Mouse (Mus musculus) CH12.LX (cell line): Measurements from ENCODE around the gene Meig1. TPM values are rescaled to one million over a fixed set of nuclear protein-coding genes. Genes with fewer than 3 reads are reported as not detected.
A peak's percentile ranks its signal among the peaks of the same experiment; 100 is the strongest.

Experiments
- DNase-seq: peaks from one replicate; pipeline ENCODE4 v3.0.0-alpha.2; 2013; ENCODE audit errors: extremely low read depth
- H3K27ac ChIP-seq: 2 replicates; pipeline ENCODE4 v1.5.1; 2012; ENCODE audit warnings: low read depth, mild to moderate bottlenecking, control low read depth, moderate library complexity; ENCODE audit not compliant: insufficient read depth
- H3K27me3 ChIP-seq: replicated peaks from 2 replicates; pipeline ENCODE3; 2012; ENCODE audit warnings: inconsistent platforms
- H3K36me3 ChIP-seq, 2 experiments: replicated peaks in 1 of 2; 2 replicates each; pipeline versions ENCODE3 to v1.6.1; 2012; ENCODE audit warnings: inconsistent platforms in 1 of 2, low read length in 1 of 2, mild to moderate bottlenecking in 1 of 2, mixed read lengths in 1 of 2, moderate library complexity in 1 of 2; ENCODE audit not compliant: control insufficient read depth in 1 of 2, insufficient read depth in 1 of 2
- H3K4me1 ChIP-seq, 2 experiments: 2 replicates each; pipeline ENCODE4 v1.6.1; 2012; ENCODE audit warnings: inconsistent platforms in 1 of 2, moderate library complexity in 1 of 2; ENCODE audit not compliant: insufficient read depth in 2 of 2, control insufficient read depth in 1 of 2
- H3K4me2 ChIP-seq: 2 replicates; pipeline ENCODE4 v1.6.1; 2012; ENCODE audit warnings: low read depth, mild to moderate bottlenecking, control low read depth; ENCODE audit not compliant: poor library complexity, insufficient read depth, severe bottlenecking
- H3K4me3 ChIP-seq, 3 experiments: fragments of 150-350 bp in 1 of 3; sonication (generic) in 1 of 3; replicated peaks in 1 of 3; 2 replicates each; pipeline versions ENCODE3 to v1.5.1; 2011 to 2012; ENCODE audit warnings: low read depth in 2 of 3, low read length in 2 of 3, mild to moderate bottlenecking in 2 of 3, moderate library complexity in 2 of 3, control low read depth in 1 of 3, improper control_type of control experiment in 1 of 3, inconsistent platforms in 1 of 3, mixed read lengths in 1 of 3; ENCODE audit not compliant: poor library complexity in 1 of 3
- H3K79me2 ChIP-seq: replicated peaks from 2 replicates; pipeline ENCODE4 v1.6.1; 2012; ENCODE audit warnings: mild to moderate bottlenecking, moderate library complexity; ENCODE audit not compliant: control insufficient read depth, poor library complexity, insufficient read depth, severe bottlenecking; ENCODE audit errors: extremely low read depth
- H3K9ac ChIP-seq: 2 replicates; pipeline ENCODE4 v1.6.1; 2012; ENCODE audit warnings: low read depth, mild to moderate bottlenecking, control low read depth, moderate library complexity; ENCODE audit not compliant: insufficient read depth
- H3K9me3 ChIP-seq: replicated peaks from 2 replicates; pipeline ENCODE3; 2012; ENCODE audit warnings: low read length, inconsistent platforms, mixed read lengths
- CHD1 ChIP-seq: IDR thresholded peaks from 2 replicates; pipeline ENCODE4 v1.6.1; 2012; ENCODE audit warnings: low read depth, low read length, improper control_type of control experiment, inconsistent platforms
- CHD2 ChIP-seq: IDR thresholded peaks from 2 replicates; pipeline ENCODE4 v1.6.1; 2011; ENCODE audit warnings: low read length, improper control_type of control experiment
- CTCF ChIP-seq, 2 experiments: IDR thresholded peaks in 1 of 2; conservative IDR thresholded peaks in 1 of 2; 2 replicates each; pipeline ENCODE4 v1.5.1; 2011 to 2012; ENCODE audit warnings: low read depth in 2 of 2, low read length in 2 of 2, improper control_type of control experiment in 1 of 2, inconsistent platforms in 1 of 2, mild to moderate bottlenecking in 1 of 2, moderate library complexity in 1 of 2
- ELF1 ChIP-seq: IDR thresholded peaks from 2 replicates; pipeline ENCODE4 v1.6.1; 2014; ENCODE audit warnings: low read depth, mild to moderate bottlenecking, inconsistent platforms, low read length, improper control_type of control experiment
- GABPA ChIP-seq: IDR thresholded peaks from 2 replicates; pipeline ENCODE4 v1.6.1; 2012; ENCODE audit warnings: low read depth, low read length, improper control_type of control experiment, inconsistent platforms; ENCODE audit not compliant: insufficient replicate concordance
- HCFC1 ChIP-seq: IDR thresholded peaks from 2 replicates; pipeline ENCODE4 v1.6.1; 2012; ENCODE audit warnings: low read depth, mild to moderate bottlenecking, inconsistent platforms, low read length, improper control_type of control experiment
- IRF4 ChIP-seq: IDR thresholded peaks from 2 replicates; pipeline ENCODE4 v1.6.1; 2014; ENCODE audit warnings: low read depth, mild to moderate bottlenecking, inconsistent platforms, low read length, improper control_type of control experiment
- MAX ChIP-seq: IDR thresholded peaks from 2 replicates; pipeline ENCODE4 v1.6.1; 2011; ENCODE audit warnings: low read length, improper control_type of control experiment
- MAZ ChIP-seq: IDR thresholded peaks from 2 replicates; pipeline ENCODE4 v1.6.1; 2012; ENCODE audit warnings: low read depth, mild to moderate bottlenecking, inconsistent platforms, low read length, improper control_type of control experiment, moderate library complexity
- MEF2A ChIP-seq: IDR thresholded peaks from 2 replicates; pipeline ENCODE4 v1.6.1; 2014; ENCODE audit warnings: low read depth, mild to moderate bottlenecking, inconsistent platforms, low read length, improper control_type of control experiment, borderline replicate concordance
- MXI1 ChIP-seq: IDR thresholded peaks from 2 replicates; pipeline ENCODE4 v1.6.1; 2011; ENCODE audit warnings: mild to moderate bottlenecking, low read depth, low read length, improper control_type of control experiment
- MYC ChIP-seq: IDR thresholded peaks from 2 replicates; pipeline ENCODE4 v1.6.1; 2011; ENCODE audit warnings: low read depth, mild to moderate bottlenecking, improper control_type of control experiment, low read length
- RAD21 ChIP-seq: IDR thresholded peaks from 2 replicates; pipeline ENCODE4 v1.6.1; 2011; ENCODE audit warnings: low read depth, mild to moderate bottlenecking, low read length, improper control_type of control experiment, moderate library complexity
- TBP ChIP-seq: conservative IDR thresholded peaks from 2 replicates; pipeline ENCODE4 v1.6.1; 2011; ENCODE audit warnings: low read depth, low read length, improper control_type of control experiment
- USF2 ChIP-seq: conservative IDR thresholded peaks from 2 replicates; pipeline ENCODE4 v1.6.1; 2011; ENCODE audit warnings: low read depth, low read length, improper control_type of control experiment
- ZKSCAN1 ChIP-seq: IDR thresholded peaks from 2 replicates; pipeline ENCODE4 v1.6.1; 2012; ENCODE audit warnings: low read depth, inconsistent platforms, low read length, improper control_type of control experiment, borderline replicate concordance
- ZMIZ1 ChIP-seq: IDR thresholded peaks from 2 replicates; pipeline ENCODE4 v1.6.1; 2012; ENCODE audit warnings: low read depth, mild to moderate bottlenecking, inconsistent platforms, low read length, improper control_type of control experiment
- ZNF384 ChIP-seq: IDR thresholded peaks from 2 replicates; pipeline ENCODE4 v1.6.1; 2012; ENCODE audit warnings: low read depth, low read length, improper control_type of control experiment, inconsistent platforms
- dilution Hi-C: fragments of 300-500 bp; cut with MboI; formaldehyde crosslinking; loops from 2 replicates; pipeline ENCODE4 v1.14.3; 2020; ENCODE audit warnings: low sequenced_read_pairs; ENCODE audit not compliant: extremely low pct_unique_long_range_greater_than_20kb, extremely low pct_ligation_motif_present
- in situ Hi-C: fragments of 300-500 bp; cut with MboI; formaldehyde crosslinking; loops from 3 replicates; pipeline ENCODE4 v1.14.3; 2019; ENCODE audit warnings: low sequenced_read_pairs, low pct_ligation_motif_present, low pct_unique_long_range_greater_than_20kb, mixed read lengths
- polyA plus RNA-seq: library from polyadenylated mRNA; unstranded; fragments of >175 nt; gene quantifications from 2 replicates; pipeline ENCODE4 v1.2.1, GENCODE M21; 2012; ENCODE audit warnings: low read depth; ENCODE audit not compliant: insufficient read length
- total RNA-seq, 2 experiments: library from RNA; depleted of rRNA; stranded (reverse); fragments of 300-350 nt in 1 of 2; fragments of >200 nt in 1 of 2; gene quantifications; 2 replicates each; pipeline ENCODE4 v1.2.3; 2012 to 2014

Meig1 gene
- total and polyA plus RNA-seq, 3 experiments: not detected

- Histone ChIP-seq H3K9me3 (no peaks in the 10 kb centered on the region), H3K27ac (no peak overlapping the region), H3K9ac (no peak overlapping the region), H3K27me3 (no peaks in the 10 kb centered on the region)
- in situ Hi-C loops (no loop called here), dilution Hi-C loops (no loop called here)
- DNase-seq: no peak
- TF ChIP-seq GABPA (no peak), CHD1 (no peak), MAZ (no peak), MAX (no peak), CTCF (conservative IDR thresholded peaks at IDR 0.05 in 1 of 2, IDR thresholded peaks at IDR 0.05 in 1 of 2; ENCODE audit: low read depth in 2 of 2, low read length in 2 of 2) (0 out of 4 replicates have a peak, but pooled peaks of 1 of the 2 experiments have one; percentile 5)
- TF ChIP-seq, all 38 proteins: peak for 1
- H3K79me2 ChIP-seq: no peaks in the 10 kb centered on the region
- no peak overlapping the region for H3K4me2 ChIP-seq
- H3K4me1 ChIP-seq: 0 out of 4 replicates have a peak, but pooled peaks cover 0 to 4% of the 10 kb centered on the region in 2 experiments
- H3K4me3 ChIP-seq: no peak overlapping the region
- no peaks in the 10 kb centered on the region for H3K36me3 ChIP-seq
These were observed 30.5 kb downstream of the Meig1 start for GRCm38 (mm10) chr2:3391945-3392344.

- Histone ChIP-seq H3K4me1 (0 out of 4 replicates have a peak, but pooled peaks cover 0 to 4% of the 10 kb centered on the region in 2 experiments), H3K36me3 (no peaks in the 10 kb centered on the region), H3K27me3 (no peaks in the 10 kb centered on the region), H3K4me2 (no peak overlapping the region), H3K9ac (no peak overlapping the region), H3K9me3 (no peaks in the 10 kb centered on the region), H3K27ac (no peak overlapping the region), H3K79me2 (no peaks in the 10 kb centered on the region), H3K4me3 (no peak overlapping the region)
- no peak for DNase-seq
- dilution Hi-C loops (no loop called here), in situ Hi-C loops (no loop called here)
- no peak for TF ChIP-seq IRF4
- no peak for TF ChIP-seq ELF1
- no peak for TF ChIP-seq HCFC1
These were observed 35.2 kb downstream of the Meig1 start for GRCm38 (mm10) chr2:3387105-3387860.

- H3K9me3 ChIP-seq: no peaks in the 10 kb centered on the region
- in situ Hi-C loops (no loop called here), dilution Hi-C loops (no loop called here)
- H3K27ac ChIP-seq: no peak overlapping the region
- no peaks in the 10 kb centered on the region for H3K4me1 ChIP-seq
- no peaks in the 10 kb centered on the region for H3K27me3 ChIP-seq
- H3K4me3 ChIP-seq: no peak overlapping the region
- H3K9ac ChIP-seq: no peak overlapping the region
- TF ChIP-seq CHD2 (no peak), ZMIZ1 (no peak), ZNF384 (no peak), ZKSCAN1 (no peak), RAD21 (no peak), MYC (no peak), MAX (no peak), USF2 (no peak), GABPA (no peak), MXI1 (no peak), HCFC1 (no peak), MEF2A (no peak), TBP (no peak)
- no peak overlapping the region for H3K4me2 ChIP-seq
- H3K79me2 ChIP-seq: no peaks in the 10 kb centered on the region
- DNase-seq: no peak
- no peaks in the 10 kb centered on the region for H3K36me3 ChIP-seq
These were observed 57.3 kb downstream of the Meig1 start for GRCm38 (mm10) chr2:3365127-3365526.
